Mouse (Mus musculus) kidney, adult 2 months (tissue): ENCODE measurements around the gene Armc8.

ENCODE experiments used
- CTCF ChIP-seq: fragments of 200-500 bp; conservative IDR thresholded peaks from 2 replicates; pipeline ENCODE4 v1.5.1; 2011; ENCODE audit warnings: low read depth, mild to moderate bottlenecking, control low read depth, low read length, moderate library complexity, mixed read lengths; ENCODE audit not compliant: insufficient read depth, insufficient read length
- POLR2A ChIP-seq: fragments of 200-500 bp; IDR thresholded peaks from one replicate; pipeline ENCODE4 v1.6.1; 2011; ENCODE audit warnings: low read depth, low read length, control low read depth

- TF ChIP-seq CTCF (no peak), POLR2A (no peak)
Observed at GRCm38 (mm10) chr9:99563714-99564113, 5.0 kb downstream of the Armc8 start.
